Mouse (Mus musculus): Measurements from ENCODE around the gene Mta1.

DNA sequence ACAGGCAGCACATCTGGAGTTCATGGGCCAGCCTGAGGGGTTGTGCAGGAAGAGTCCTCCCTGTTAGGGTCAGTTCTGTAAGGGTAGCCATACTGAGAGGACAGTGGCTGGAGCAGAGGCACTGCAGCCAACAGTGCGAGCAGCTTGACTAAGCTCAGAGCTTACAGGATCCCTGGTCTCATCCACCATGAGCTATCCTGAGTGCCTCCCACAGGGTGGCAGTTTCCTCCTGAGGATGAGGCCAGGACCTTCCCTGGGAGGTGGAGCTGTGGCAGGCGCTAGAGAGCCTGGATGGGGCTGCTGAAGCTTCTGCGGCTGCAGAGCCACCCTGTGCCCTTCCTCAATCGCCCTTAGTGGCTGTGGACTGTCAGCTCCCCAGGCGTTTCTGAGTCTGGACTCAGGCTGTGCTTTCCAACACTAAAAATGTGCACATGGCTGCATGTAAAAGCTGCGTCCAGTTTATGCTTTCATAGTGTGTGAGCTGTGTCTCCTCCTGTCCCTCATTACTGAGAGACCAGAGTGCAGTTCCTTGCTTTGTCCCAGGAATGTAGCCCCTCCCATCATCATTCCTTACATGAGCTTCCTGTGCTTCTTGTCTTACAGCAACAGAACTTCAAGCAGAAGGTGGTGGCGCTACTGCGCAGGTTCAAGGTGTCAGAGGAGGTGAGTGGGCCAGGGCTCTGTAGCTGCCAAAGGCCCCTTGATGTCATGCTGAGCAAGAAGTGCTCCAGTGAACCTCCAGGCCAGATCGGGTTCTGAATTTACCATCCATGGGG lies 46.3 kb upstream of the Mta1 start:
- TF ChIP-seq CTCF (IDR thresholded peaks at IDR 0.05; ENCODE audit: extremely low read depth, insufficient read length, insufficient replicate concordance, low read depth, low read length) = no peak
- no peak for TF ChIP-seq POLR2A (IDR thresholded peaks at IDR 0.05; ENCODE audit: low read depth, low read length)

Measured in small intestine, adult 2 months (tissue).